Mouse (Mus musculus): ENCODE data around the gene Uhrf1bp1l. TPM values are rescaled to one million over a fixed set of nuclear protein-coding genes. Genes with fewer than 3 reads are reported as not detected.

The Uhrf1bp1l gene
- polyA plus RNA-seq, 1 experiment from 2014 or later: 23.1 TPM

- ATAC-seq (ENCODE audit: insufficient number of reproducible peaks, insufficient read depth, low FRiP score, low TSS enrichment, low read depth): no peak
- Histone ChIP-seq H3K27me3 (no peaks in the 10 kb centered on the region), H3K9me3 (no peaks in the 10 kb centered on the region), H3K36me3 (peaks cover 19% of the 10 kb centered on the region), H3K4me3 (no peak overlapping the region), H3K27ac (no peak overlapping the region), H3K4me1 (peaks cover 9% of the 10 kb centered on the region), H3K4me2 (no peak overlapping the region), H3K9ac (no peak overlapping the region)
- WGBS: 87% methylated on average over 6 of the region's 6 CpGs
These were observed 14.4 kb upstream of the Uhrf1bp1l start for GRCm38 (mm10) chr10:89730386-89730785.

GRCm38 (mm10) chr10:89731341-89731740 is 13.4 kb upstream of the Uhrf1bp1l start:
- Histone ChIP-seq H3K4me2 (peak overlapping the region; percentile 71), H3K9ac (peak overlapping the region; percentile 79), H3K4me3 (peak overlapping the region; percentile 74), H3K4me1 (peaks cover 9% of the 10 kb centered on the region), H3K27ac (0 out of 2 replicates have a peak overlapping the region, but pooled peaks have one; percentile 62), H3K9me3 (no peaks in the 10 kb centered on the region), H3K36me3 (peaks cover 9% of the 10 kb centered on the region), H3K27me3 (no peaks in the 10 kb centered on the region)
- no peak for ATAC-seq (ENCODE audit: insufficient number of reproducible peaks, insufficient read depth, low FRiP score, low TSS enrichment, low read depth)
- 16% methylated on average over 5 of the region's 5 CpGs for WGBS

- Histone ChIP-seq H3K27me3 (no peaks in the 10 kb centered on the region), H3K27ac (peak within 1 kb of the TSS; percentile 62; the same call in 1 of the 2 replicates), H3K4me2 (peak within 1 kb of the TSS; percentile 71), H3K4me3 (peak within 1 kb of the TSS; percentile 74), H3K4me1 (peaks cover 9% of the 10 kb centered on the region), H3K36me3 (peaks cover 5% of the 10 kb centered on the region), H3K9ac (peak within 1 kb of the TSS; percentile 79), H3K9me3 (no peaks in the 10 kb centered on the region)
- WGBS: 1% methylated on average over 49 of the region's 49 CpGs
- ATAC-seq (ENCODE audit: insufficient number of reproducible peaks, insufficient read depth, low FRiP score, low TSS enrichment, low read depth): peak; percentile 93
These were observed 12.6 kb upstream of the Uhrf1bp1l start, which contains the start of gene Actr6 for GRCm38 (mm10) chr10:89732001-89732794. Gene Actr6, minus strand, starts transcription at chr10:89732295.

GRCm38 (mm10) chr10:89737092-89737491 is 7.7 kb upstream of the Uhrf1bp1l start:
- Histone ChIP-seq H3K9me3 (no peaks in the 10 kb centered on the region), H3K9ac (no peak overlapping the region), H3K27me3 (no peaks in the 10 kb centered on the region), H3K4me3 (no peak overlapping the region), H3K36me3 (no peaks in the 10 kb centered on the region), H3K27ac (no peak overlapping the region), H3K4me1 (0 out of 2 replicates have a peak, but pooled peaks cover 3% of the 10 kb centered on the region), H3K4me2 (no peak overlapping the region)
- no peak for ATAC-seq (ENCODE audit: insufficient number of reproducible peaks, insufficient read depth, low FRiP score, low TSS enrichment, low read depth)
- WGBS: 46% methylated on average over 5 of the region's 5 CpGs

- no peaks in the 10 kb centered on the region for H3K9me3 ChIP-seq
- no peak overlapping the region for H3K9ac ChIP-seq
- no peak overlapping the region for H3K4me2 ChIP-seq
- ATAC-seq (ENCODE audit: insufficient number of reproducible peaks, insufficient read depth, low FRiP score, low TSS enrichment, low read depth): no peak
- WGBS: 92% methylated on average over 3 of the region's 3 CpGs
- H3K27ac ChIP-seq: no peak overlapping the region
- no peak overlapping the region for H3K4me3 ChIP-seq
- H3K27me3 ChIP-seq: no peaks in the 10 kb centered on the region
- no peaks in the 10 kb centered on the region for H3K36me3 ChIP-seq
- H3K4me1 ChIP-seq: 0 out of 2 replicates have a peak, but pooled peaks cover under 1% of the 10 kb centered on the region
These were observed 6.9 kb upstream of the Uhrf1bp1l start for GRCm38 (mm10) chr10:89737887-89738286.

GRCm38 (mm10) chr10:89738395-89738794 is 6.4 kb upstream of the Uhrf1bp1l start:
- WGBS: 94% methylated on average over 9 of the region's 9 CpGs
- no peak overlapping the region for H3K4me3 ChIP-seq

GRCm38 (mm10) chr10:89739703-89740102 is 5.1 kb upstream of the Uhrf1bp1l start:
- no peaks in the 10 kb centered on the region for H3K27me3 ChIP-seq
- H3K4me2 ChIP-seq: no peak overlapping the region
- no peak for ATAC-seq (ENCODE audit: insufficient number of reproducible peaks, insufficient read depth, low FRiP score, low TSS enrichment, low read depth)
- no peaks in the 10 kb centered on the region for H3K4me1 ChIP-seq
- no peaks in the 10 kb centered on the region for H3K9me3 ChIP-seq
- no peaks in the 10 kb centered on the region for H3K36me3 ChIP-seq
- H3K27ac ChIP-seq: no peak overlapping the region
- 48% methylated on average over 7 of the region's 7 CpGs for WGBS
- no peak overlapping the region for H3K9ac ChIP-seq
- H3K4me3 ChIP-seq: no peak overlapping the region

More at GRCm38 (mm10) chr10:89738395-89738794, 6.4 kb upstream of the Uhrf1bp1l start:
- Histone ChIP-seq H3K9ac (no peak overlapping the region), H3K9me3 (no peaks in the 10 kb centered on the region), H3K4me1 (no peaks in the 10 kb centered on the region), H3K36me3 (no peaks in the 10 kb centered on the region), H3K4me2 (no peak overlapping the region), H3K27ac (no peak overlapping the region), H3K27me3 (no peaks in the 10 kb centered on the region)
- ATAC-seq (ENCODE audit: insufficient number of reproducible peaks, insufficient read depth, low FRiP score, low TSS enrichment, low read depth): no peak

GRCm38 (mm10) chr10:89740995-89741394 is 3.8 kb upstream of the Uhrf1bp1l start:
- Histone ChIP-seq H3K27me3 (no peaks in the 10 kb centered on the region), H3K4me2 (no peak overlapping the region), H3K36me3 (no peaks in the 10 kb centered on the region), H3K9ac (no peak overlapping the region), H3K4me3 (no peak overlapping the region), H3K4me1 (no peaks in the 10 kb centered on the region), H3K27ac (no peak overlapping the region), H3K9me3 (no peaks in the 10 kb centered on the region)
- no peak for ATAC-seq (ENCODE audit: insufficient number of reproducible peaks, insufficient read depth, low FRiP score, low TSS enrichment, low read depth)
- WGBS: 83% methylated on average over 6 of the region's 6 CpGs

- Histone ChIP-seq H3K27me3 (no peaks in the 10 kb centered on the region), H3K9me3 (no peaks in the 10 kb centered on the region), H3K27ac (no peak overlapping the region), H3K4me2 (no peak overlapping the region), H3K4me1 (peaks cover 10% of the 10 kb centered on the region; the same call in 1 of the 2 replicates), H3K9ac (no peak overlapping the region), H3K36me3 (no peaks in the 10 kb centered on the region), H3K4me3 (no peak overlapping the region)
- WGBS: 88% methylated on average over 4 of the region's 4 CpGs
- no peak for ATAC-seq (ENCODE audit: insufficient number of reproducible peaks, insufficient read depth, low FRiP score, low TSS enrichment, low read depth)
These were observed 1.5 kb upstream of the Uhrf1bp1l start for GRCm38 (mm10) chr10:89743266-89743665.

GRCm38 (mm10) chr10:89744341-89744740 is 450 bp upstream of the Uhrf1bp1l start:
- no peak for ATAC-seq (ENCODE audit: insufficient number of reproducible peaks, insufficient read depth, low FRiP score, low TSS enrichment, low read depth)
- H3K4me2 ChIP-seq: peak overlapping the region; percentile 67
- H3K4me1 ChIP-seq: peaks cover 10% of the 10 kb centered on the region; the same call in 1 of the 2 replicates
- no peak overlapping the region for H3K9ac ChIP-seq
- peak overlapping the region; percentile 78 for H3K4me3 ChIP-seq
- WGBS: 25% methylated on average over 3 of the region's 3 CpGs
- H3K36me3 ChIP-seq: no peaks in the 10 kb centered on the region
- H3K27me3 ChIP-seq: no peaks in the 10 kb centered on the region
- no peak overlapping the region for H3K27ac ChIP-seq
- H3K9me3 ChIP-seq: no peaks in the 10 kb centered on the region

GRCm38 (mm10) chr10:89745666-89746020 is 852 bp downstream of the Uhrf1bp1l start:
- Histone ChIP-seq H3K27ac (peak overlapping the region; percentile 91), H3K9ac (peak overlapping the region; percentile 89), H3K4me3 (peak overlapping the region; percentile 78)

GRCm38 (mm10) chr10:89746581-89746980 is 1.8 kb downstream of the Uhrf1bp1l start:
- H3K4me2 ChIP-seq: 0 out of 2 replicates have a peak overlapping the region, but pooled peaks have one; percentile 18
- H3K9me3 ChIP-seq: no peaks in the 10 kb centered on the region
- no peak overlapping the region for H3K4me3 ChIP-seq
- H3K36me3 ChIP-seq: no peaks in the 10 kb centered on the region
- no peak overlapping the region for H3K27ac ChIP-seq
- H3K27me3 ChIP-seq: no peaks in the 10 kb centered on the region
- H3K4me1 ChIP-seq: peaks cover 10% of the 10 kb centered on the region; the same call in 1 of the 2 replicates
- H3K9ac ChIP-seq: no peak overlapping the region
- no peak for ATAC-seq (ENCODE audit: insufficient number of reproducible peaks, insufficient read depth, low FRiP score, low TSS enrichment, low read depth)
- 80% methylated on average over 3 of the region's 3 CpGs for WGBS

More at GRCm38 (mm10) chr10:89745666-89746020, 852 bp downstream of the Uhrf1bp1l start:
- H3K9me3 ChIP-seq: no peaks in the 10 kb centered on the region
- ATAC-seq (ENCODE audit: insufficient number of reproducible peaks, insufficient read depth, low FRiP score, low TSS enrichment, low read depth): no peak
- WGBS: under 1% methylated on average over 14 of the region's 14 CpGs
- peaks cover 10% of the 10 kb centered on the region; the same call in 1 of the 2 replicates for H3K4me1 ChIP-seq
- no peaks in the 10 kb centered on the region for H3K36me3 ChIP-seq
- no peaks in the 10 kb centered on the region for H3K27me3 ChIP-seq
- H3K4me2 ChIP-seq: peak overlapping the region; percentile 67
